Mouse (Mus musculus): ENCODE data around the gene Rps6ka2. TPM values are rescaled to one million over a fixed set of nuclear protein-coding genes. Genes with fewer than 3 reads are reported as not detected.

The Rps6ka2 gene
- polyA plus RNA-seq, 1 experiment from 2014 or later: 11.7 TPM

DNA sequence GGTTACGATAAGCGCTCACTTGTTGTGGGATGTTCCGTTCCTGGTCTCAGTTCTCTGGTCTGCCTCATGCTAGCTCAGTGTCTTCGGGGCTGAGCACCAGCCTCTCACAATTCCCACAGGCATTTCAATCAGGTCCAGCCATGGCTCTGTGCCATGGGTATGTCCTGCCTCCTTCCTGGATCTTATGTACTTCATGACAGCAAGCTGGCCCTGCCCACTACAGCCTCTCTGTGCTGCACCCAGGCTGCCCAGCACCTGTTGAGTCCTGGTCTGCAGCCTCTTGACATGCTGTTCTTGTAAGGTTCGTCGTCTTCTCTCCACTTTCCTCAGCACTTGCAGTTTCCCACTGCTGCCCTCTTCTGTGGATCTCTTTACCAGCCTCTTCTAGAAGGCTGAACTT is 75.2 kb downstream of the Rps6ka2 start:
- H3K9ac ChIP-seq (replicated peaks; ENCODE audit: low read depth, low read length): no peak overlapping the region
- H3K27ac ChIP-seq (ENCODE audit: low read length): no peak overlapping the region

DNA sequence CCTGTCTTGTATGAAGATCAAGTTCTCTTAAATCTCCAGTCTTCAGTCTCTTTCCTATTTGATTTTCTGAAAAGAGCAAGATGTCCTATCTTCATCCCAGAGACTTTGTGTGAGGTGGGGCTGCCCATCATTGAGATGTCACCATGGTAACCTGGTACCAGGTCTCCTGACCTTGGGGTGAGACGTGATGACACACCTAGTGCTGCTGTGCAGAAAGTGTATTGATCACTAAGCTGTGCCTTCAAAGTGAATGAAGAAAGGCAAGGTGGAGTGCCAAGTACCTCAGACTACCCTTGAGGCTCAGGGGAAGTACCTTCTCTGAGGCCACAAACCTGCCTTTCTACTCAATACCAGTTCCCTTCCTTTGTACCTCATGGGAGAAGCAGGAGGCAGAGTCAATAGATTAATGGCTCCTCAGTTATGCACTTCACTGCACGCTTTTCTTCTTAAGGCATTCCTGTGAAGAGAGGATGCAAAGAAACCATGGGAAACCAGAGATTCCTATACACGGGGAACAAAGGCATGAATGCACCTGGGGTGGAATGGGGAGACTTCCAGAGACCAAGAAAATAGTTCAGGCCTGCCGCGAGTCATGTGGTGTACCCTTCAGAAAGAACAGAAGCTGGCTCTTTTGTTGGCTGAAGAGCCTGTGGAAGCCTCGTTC is 77.1 kb downstream of the Rps6ka2 start:
- Histone ChIP-seq H3K36me3 (ENCODE audit: control insufficient read depth, insufficient read depth, low read length) (no peaks in the 10 kb centered on the region), H3K4me2 (replicated peaks; ENCODE audit: low read depth, low read length) (no peak overlapping the region), H3K4me1 (ENCODE audit: control insufficient read depth, insufficient read depth, low read length) (no peaks in the 10 kb centered on the region), H3K9ac (replicated peaks; ENCODE audit: low read depth, low read length) (no peak overlapping the region), H3K4me3 (ENCODE audit: low read depth, low read length) (no peak overlapping the region), H3K27me3 (ENCODE audit: control insufficient read depth, insufficient read depth, low read length) (no peaks in the 10 kb centered on the region), H3K9me3 (ENCODE audit: control insufficient read depth, low read depth, low read length) (no peaks in the 10 kb centered on the region), H3K27ac (ENCODE audit: low read length) (no peak overlapping the region)
- ATAC-seq (ENCODE audit: insufficient number of reproducible peaks, insufficient read depth, low FRiP score, low read depth): no peak
- 70% methylated on average over 6 of the region's 6 CpGs for WGBS

More for the DNA sequence above, 75.2 kb downstream of the Rps6ka2 start:
- Histone ChIP-seq H3K36me3 (ENCODE audit: control insufficient read depth, insufficient read depth, low read length) (no peaks in the 10 kb centered on the region), H3K4me1 (ENCODE audit: control insufficient read depth, insufficient read depth, low read length) (no peaks in the 10 kb centered on the region), H3K9me3 (ENCODE audit: control insufficient read depth, low read depth, low read length) (no peaks in the 10 kb centered on the region), H3K27me3 (ENCODE audit: control insufficient read depth, insufficient read depth, low read length) (no peaks in the 10 kb centered on the region), H3K4me2 (replicated peaks; ENCODE audit: low read depth, low read length) (no peak overlapping the region), H3K4me3 (ENCODE audit: low read depth, low read length) (no peak overlapping the region)
- 91% methylated on average over 6 of the region's 6 CpGs for WGBS
- no peak for ATAC-seq (ENCODE audit: insufficient number of reproducible peaks, insufficient read depth, low FRiP score, low read depth)

DNA sequence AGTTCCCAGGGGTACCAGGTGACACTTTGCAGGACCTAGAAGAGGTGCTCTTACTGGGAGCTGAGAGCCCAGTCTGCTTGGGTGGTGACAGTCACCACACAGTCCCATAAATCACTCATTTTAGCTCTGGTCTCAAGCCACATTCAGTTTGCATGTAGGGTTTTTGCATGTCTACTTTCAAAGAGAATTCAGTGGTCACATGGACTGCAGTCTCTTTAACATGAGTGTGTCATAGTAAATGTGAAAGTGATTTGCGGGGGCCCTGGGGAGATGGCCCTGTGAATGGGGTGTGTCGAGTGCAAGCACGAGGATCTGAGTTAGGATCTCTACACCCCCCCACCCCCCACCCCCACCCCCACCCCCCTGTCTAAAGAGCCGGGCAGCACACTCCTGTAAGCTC is 80.5 kb downstream of the Rps6ka2 start:
- WGBS: 77% methylated on average over 4 of the region's 4 CpGs
- no peak for ATAC-seq (ENCODE audit: insufficient number of reproducible peaks, insufficient read depth, low FRiP score, low read depth)

DNA sequence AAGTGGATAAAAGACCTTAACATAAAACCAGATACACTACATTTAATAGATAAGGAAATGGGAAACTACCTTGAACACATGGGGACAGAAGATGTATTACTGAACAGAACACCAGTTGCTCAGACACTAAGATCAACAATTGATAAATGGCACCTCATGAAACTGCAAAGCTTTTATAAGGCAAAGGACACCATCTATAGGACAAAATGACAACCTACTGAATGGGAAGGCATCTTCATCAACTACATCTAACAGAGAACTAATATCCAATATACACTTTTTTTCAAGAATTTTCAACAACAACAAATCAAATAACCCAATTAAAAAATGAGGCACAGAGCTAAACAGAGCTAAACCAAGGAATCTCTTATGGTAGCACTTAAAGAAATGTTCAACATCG is 87.3 kb downstream of the Rps6ka2 start:
- H3K9ac ChIP-seq (replicated peaks; ENCODE audit: low read depth, low read length): no peak overlapping the region
- H3K9me3 ChIP-seq (ENCODE audit: control insufficient read depth, low read depth, low read length): no peaks in the 10 kb centered on the region
- 0 out of 2 replicates have a peak, but pooled peaks cover 3% of the 10 kb centered on the region for H3K4me1 ChIP-seq (ENCODE audit: control insufficient read depth, insufficient read depth, low read length)
- H3K27ac ChIP-seq (ENCODE audit: low read length): no peak overlapping the region
- no peaks in the 10 kb centered on the region for H3K27me3 ChIP-seq (ENCODE audit: control insufficient read depth, insufficient read depth, low read length)
- WGBS: 69% methylated on average over 1 of the region's 1 CpGs
- no peak overlapping the region for H3K4me2 ChIP-seq (replicated peaks; ENCODE audit: low read depth, low read length)
- H3K36me3 ChIP-seq (ENCODE audit: control insufficient read depth, insufficient read depth, low read length): no peaks in the 10 kb centered on the region
- H3K4me3 ChIP-seq (ENCODE audit: low read depth, low read length): no peak overlapping the region
- no peak for ATAC-seq (ENCODE audit: insufficient number of reproducible peaks, insufficient read depth, low FRiP score, low read depth)

More for the DNA sequence above, 80.5 kb downstream of the Rps6ka2 start:
- H3K9me3 ChIP-seq (ENCODE audit: control insufficient read depth, low read depth, low read length): no peaks in the 10 kb centered on the region
- H3K27ac ChIP-seq (ENCODE audit: low read length): no peak overlapping the region
- H3K36me3 ChIP-seq (ENCODE audit: control insufficient read depth, insufficient read depth, low read length): no peaks in the 10 kb centered on the region
- H3K9ac ChIP-seq (replicated peaks; ENCODE audit: low read depth, low read length): no peak overlapping the region
- H3K4me3 ChIP-seq (ENCODE audit: low read depth, low read length): no peak overlapping the region
- H3K4me1 ChIP-seq (ENCODE audit: control insufficient read depth, insufficient read depth, low read length): no peaks in the 10 kb centered on the region
- no peaks in the 10 kb centered on the region for H3K27me3 ChIP-seq (ENCODE audit: control insufficient read depth, insufficient read depth, low read length)
- H3K4me2 ChIP-seq (replicated peaks; ENCODE audit: low read depth, low read length): no peak overlapping the region

DNA sequence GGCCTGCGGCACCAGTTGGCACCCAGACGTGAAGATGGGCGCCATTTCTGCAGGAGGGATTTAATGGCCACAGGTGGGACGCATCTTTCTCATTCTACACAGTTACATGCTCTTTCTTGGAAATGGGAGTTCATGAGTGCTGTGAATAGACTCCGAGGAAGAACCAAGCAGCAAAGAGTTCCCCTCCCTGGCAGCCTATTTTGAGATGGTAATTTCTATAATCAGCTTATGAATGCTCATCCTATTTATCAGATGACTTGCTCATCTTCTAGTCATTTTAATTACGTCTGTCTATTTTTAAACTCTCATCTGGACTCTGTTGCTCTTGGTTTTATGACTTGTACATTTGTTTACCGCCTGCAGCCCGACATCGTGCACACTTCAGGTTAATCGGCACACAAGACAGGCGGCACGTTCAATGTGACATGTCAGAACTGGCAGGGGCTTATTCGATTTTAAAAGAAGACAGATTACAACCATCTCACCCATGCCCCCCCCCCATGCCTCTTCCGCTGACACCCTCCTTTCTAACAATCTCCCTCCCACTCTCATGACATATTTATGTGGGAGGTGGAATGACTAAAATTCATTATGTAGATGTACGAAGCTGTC is 88.9 kb downstream of the Rps6ka2 start:
- H3K4me1 ChIP-seq (ENCODE audit: control insufficient read depth, insufficient read depth, low read length): 0 out of 2 replicates have a peak, but pooled peaks cover 3% of the 10 kb centered on the region
- no peak overlapping the region for H3K27ac ChIP-seq (ENCODE audit: low read length)
- H3K27me3 ChIP-seq (ENCODE audit: control insufficient read depth, insufficient read depth, low read length): no peaks in the 10 kb centered on the region
- no peak overlapping the region for H3K4me3 ChIP-seq (ENCODE audit: low read depth, low read length)
- no peaks in the 10 kb centered on the region for H3K36me3 ChIP-seq (ENCODE audit: control insufficient read depth, insufficient read depth, low read length)
- no peak overlapping the region for H3K9ac ChIP-seq (replicated peaks; ENCODE audit: low read depth, low read length)
- no peak overlapping the region for H3K4me2 ChIP-seq (replicated peaks; ENCODE audit: low read depth, low read length)
- WGBS: 51% methylated on average over 15 of the region's 15 CpGs
- H3K9me3 ChIP-seq (ENCODE audit: control insufficient read depth, low read depth, low read length): no peaks in the 10 kb centered on the region
- no peak for ATAC-seq (ENCODE audit: insufficient number of reproducible peaks, insufficient read depth, low FRiP score, low read depth)

DNA sequence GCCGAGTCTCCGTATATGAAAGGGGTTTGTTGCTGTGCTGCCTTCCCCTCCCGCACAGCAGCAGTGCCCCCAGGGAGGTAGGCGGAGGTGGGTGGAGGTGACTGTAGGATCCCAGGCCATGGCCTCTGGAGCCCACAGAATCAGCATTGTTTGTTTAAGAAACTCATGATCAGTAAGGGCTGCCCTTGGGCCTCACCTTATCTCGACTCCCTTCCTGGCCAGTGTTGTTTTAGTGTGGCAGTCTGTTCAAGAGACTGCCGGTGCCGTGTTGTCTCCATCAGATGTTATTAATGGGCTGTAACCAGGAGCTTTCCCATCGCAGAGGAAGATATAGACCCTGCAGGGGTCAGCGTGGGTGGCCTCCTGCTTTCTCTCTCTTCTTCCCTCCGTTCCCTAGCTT is 90.4 kb downstream of the Rps6ka2 start:
- Histone ChIP-seq H3K4me2 (replicated peaks; ENCODE audit: low read depth, low read length) (no peak overlapping the region), H3K4me1 (ENCODE audit: control insufficient read depth, insufficient read depth, low read length) (0 out of 2 replicates have a peak, but pooled peaks cover 3% of the 10 kb centered on the region), H3K4me3 (ENCODE audit: low read depth, low read length) (no peak overlapping the region), H3K27ac (ENCODE audit: low read length) (no peak overlapping the region), H3K9ac (replicated peaks; ENCODE audit: low read depth, low read length) (no peak overlapping the region), H3K36me3 (ENCODE audit: control insufficient read depth, insufficient read depth, low read length) (no peaks in the 10 kb centered on the region), H3K27me3 (ENCODE audit: control insufficient read depth, insufficient read depth, low read length) (no peaks in the 10 kb centered on the region), H3K9me3 (ENCODE audit: control insufficient read depth, low read depth, low read length) (no peaks in the 10 kb centered on the region)
- ATAC-seq (ENCODE audit: insufficient number of reproducible peaks, insufficient read depth, low FRiP score, low read depth): peak; percentile 66
- WGBS: 21% methylated on average over 10 of the region's 10 CpGs

DNA sequence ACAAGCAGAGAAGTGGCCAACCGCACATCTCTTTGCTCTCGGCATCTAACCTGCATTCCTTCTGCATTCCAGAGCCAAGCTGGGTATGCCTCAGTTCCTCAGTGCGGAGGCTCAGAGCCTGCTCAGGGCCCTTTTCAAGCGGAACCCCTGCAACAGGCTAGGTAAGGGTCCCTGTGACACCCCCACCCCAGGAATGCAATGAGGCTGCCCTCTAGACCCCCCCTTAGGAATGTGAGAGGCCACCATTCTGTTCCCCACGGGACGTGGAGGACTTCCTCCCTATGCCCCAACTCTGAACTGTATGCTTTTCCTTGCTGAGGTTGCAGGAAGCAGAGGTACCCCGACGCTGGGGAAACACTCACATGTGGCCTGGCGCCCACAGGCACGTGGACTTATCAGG is 92.1 kb downstream of the Rps6ka2 start:
- no peak overlapping the region for H3K4me2 ChIP-seq (replicated peaks; ENCODE audit: low read depth, low read length)
- H3K27me3 ChIP-seq (ENCODE audit: control insufficient read depth, insufficient read depth, low read length): no peaks in the 10 kb centered on the region
- H3K4me1 ChIP-seq (ENCODE audit: control insufficient read depth, insufficient read depth, low read length): 0 out of 2 replicates have a peak, but pooled peaks cover 5% of the 10 kb centered on the region
- H3K36me3 ChIP-seq (ENCODE audit: control insufficient read depth, insufficient read depth, low read length): no peaks in the 10 kb centered on the region
- 19% methylated on average over 10 of the region's 10 CpGs for WGBS
- no peaks in the 10 kb centered on the region for H3K9me3 ChIP-seq (ENCODE audit: control insufficient read depth, low read depth, low read length)
- no peak overlapping the region for H3K9ac ChIP-seq (replicated peaks; ENCODE audit: low read depth, low read length)
- H3K4me3 ChIP-seq (ENCODE audit: low read depth, low read length): no peak overlapping the region
- no peak for ATAC-seq (ENCODE audit: insufficient number of reproducible peaks, insufficient read depth, low FRiP score, low read depth)
- no peak overlapping the region for H3K27ac ChIP-seq (ENCODE audit: low read length)

DNA sequence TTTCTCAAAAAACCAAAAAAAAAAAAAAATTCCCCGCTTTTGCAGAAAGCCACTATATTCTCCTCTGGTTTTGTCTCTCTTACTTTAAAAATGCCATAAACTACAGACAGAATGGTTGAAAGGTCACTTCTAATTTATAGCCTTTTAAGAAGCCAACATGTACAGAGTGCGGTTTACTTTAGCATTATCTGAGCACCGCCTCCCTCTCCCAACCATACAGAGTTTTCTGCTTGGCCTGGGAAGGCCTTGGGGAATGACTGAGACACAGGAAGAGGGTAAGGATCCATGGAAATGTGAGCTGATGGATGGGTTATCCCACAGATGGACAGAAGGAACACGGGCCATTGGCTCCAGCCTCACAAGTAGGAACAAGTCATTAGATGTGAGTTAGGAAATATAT is 92.7 kb downstream of the Rps6ka2 start:
- Histone ChIP-seq H3K27ac (ENCODE audit: low read length) (no peak overlapping the region), H3K4me2 (replicated peaks; ENCODE audit: low read depth, low read length) (no peak overlapping the region), H3K4me3 (ENCODE audit: low read depth, low read length) (no peak overlapping the region), H3K36me3 (ENCODE audit: control insufficient read depth, insufficient read depth, low read length) (no peaks in the 10 kb centered on the region), H3K9ac (replicated peaks; ENCODE audit: low read depth, low read length) (no peak overlapping the region), H3K27me3 (ENCODE audit: control insufficient read depth, insufficient read depth, low read length) (no peaks in the 10 kb centered on the region), H3K9me3 (ENCODE audit: control insufficient read depth, low read depth, low read length) (no peaks in the 10 kb centered on the region), H3K4me1 (ENCODE audit: control insufficient read depth, insufficient read depth, low read length) (0 out of 2 replicates have a peak, but pooled peaks cover 5% of the 10 kb centered on the region)
- ATAC-seq (ENCODE audit: insufficient number of reproducible peaks, insufficient read depth, low FRiP score, low read depth): no peak
- 55% methylated on average over 4 of the region's 4 CpGs for WGBS
